ENCODE assay signal across 16 mouse cellular contexts in the genomic region with DNA sequence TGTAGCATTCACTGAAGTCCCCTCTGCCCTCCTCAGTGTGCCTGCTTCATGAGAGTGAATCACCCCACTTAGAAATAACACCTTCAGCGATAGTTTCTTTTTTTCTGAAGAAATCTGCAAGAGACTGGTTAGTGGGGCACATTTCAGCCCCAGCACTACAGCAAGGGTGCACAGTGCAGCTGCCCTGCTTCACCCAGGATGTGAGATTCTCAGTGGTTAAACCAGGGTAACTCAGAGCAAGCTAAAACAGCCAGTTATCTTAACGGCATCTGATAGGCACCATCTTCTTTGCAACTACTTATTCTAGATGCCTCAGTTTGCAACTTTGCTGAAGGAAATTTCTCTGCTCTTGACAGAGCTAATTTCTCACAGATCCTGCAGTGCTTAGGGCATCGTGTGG.
"Had no signal": no experiment of that assay in that cellular context is flagged by ENCODE, and none has a peak within 500 bp of the region (broad histone marks: within the 10 kb centered on the region; RNA-seq: fewer than 3 reads in every experiment).

No protein-coding gene starts in this region.

- H3K36me3 ChIP-seq: limb, embryonic 10.5 days; liver, embryonic 15.5 days; midbrain, embryonic 10.5 days; neural tube, embryonic 15.5 days had no signal

- H3K27ac ChIP-seq: kidney, postnatal 0 days; limb, embryonic 10.5 days; liver, embryonic 15.5 days; midbrain, embryonic 10.5 days; neural tube, embryonic 15.5 days; stomach, postnatal 0 days had no signal

- ATAC-seq: lung, postnatal 0 days had no signal

- H3K27me3 ChIP-seq: liver, embryonic 15.5 days; neural tube, embryonic 15.5 days had no signal

- H3K4me1 ChIP-seq: limb, embryonic 10.5 days; liver, embryonic 15.5 days; midbrain, embryonic 10.5 days; neural tube, embryonic 15.5 days had no signal

- H3K4me3 ChIP-seq: limb, embryonic 10.5 days; liver, embryonic 15.5 days; midbrain, embryonic 10.5 days; myocyte; neural tube, embryonic 15.5 days had no signal

- DNase-seq: kidney, adult 11 months; kidney, adult 9 months; kidney, postnatal 36 days; layer of hippocampus, adult 9-11 months; layer of hippocampus, postnatal 36 days; lung, adult 2 months; lung, postnatal 36 days; midbrain, embryonic 14.5 days had no signal

- H3K9me3 ChIP-seq: limb, embryonic 10.5 days; liver, embryonic 15.5 days; midbrain, embryonic 10.5 days; neural tube, embryonic 15.5 days had no signal
